Mouse (Mus musculus) limb, embryonic 15.5 days (tissue): ENCODE measurements around the gene Crtc3. TPM values are rescaled to one million over a fixed set of nuclear protein-coding genes. Genes with fewer than 3 reads are reported as not detected.

Source experiments
- polyA plus RNA-seq: library from polyadenylated mRNA; unstranded; fragments of >200 nt; fragmentation: Nextera tagmentation; extraction: Ambion mirVana; gene quantifications from 2 replicates; pipeline ENCODE4 v1.2.1, GENCODE M21; 2015

Gene Crtc3
- polyA plus RNA-seq, 1 experiment from 2014 or later: 26.5 TPM

Other genes starting within 250 kb of the Crtc3 start
- gene Blm, start 153.8 kb downstream of the Crtc3 start, polyA plus RNA-seq: 13.5 and 15.8 TPM in 2 replicates
- 98.9 and 103 TPM in 2 replicates for gene Iqgap1, start 137.1 kb upstream of the Crtc3 start, polyA plus RNA-seq
- gene Zscan2, start 172.0 kb upstream of the Crtc3 start, polyA plus RNA-seq: 2.3 and 2.6 TPM in 2 replicates
- gene Wdr73, start 212.4 kb upstream of the Crtc3 start, polyA plus RNA-seq: 26.3 and 27.4 TPM in 2 replicates
- 5.6 and 6.6 TPM in 2 replicates for gene Nmb, start 216.2 kb upstream of the Crtc3 start, polyA plus RNA-seq